Mouse (Mus musculus): ENCODE results near the gene Fbxo30.

DNA sequence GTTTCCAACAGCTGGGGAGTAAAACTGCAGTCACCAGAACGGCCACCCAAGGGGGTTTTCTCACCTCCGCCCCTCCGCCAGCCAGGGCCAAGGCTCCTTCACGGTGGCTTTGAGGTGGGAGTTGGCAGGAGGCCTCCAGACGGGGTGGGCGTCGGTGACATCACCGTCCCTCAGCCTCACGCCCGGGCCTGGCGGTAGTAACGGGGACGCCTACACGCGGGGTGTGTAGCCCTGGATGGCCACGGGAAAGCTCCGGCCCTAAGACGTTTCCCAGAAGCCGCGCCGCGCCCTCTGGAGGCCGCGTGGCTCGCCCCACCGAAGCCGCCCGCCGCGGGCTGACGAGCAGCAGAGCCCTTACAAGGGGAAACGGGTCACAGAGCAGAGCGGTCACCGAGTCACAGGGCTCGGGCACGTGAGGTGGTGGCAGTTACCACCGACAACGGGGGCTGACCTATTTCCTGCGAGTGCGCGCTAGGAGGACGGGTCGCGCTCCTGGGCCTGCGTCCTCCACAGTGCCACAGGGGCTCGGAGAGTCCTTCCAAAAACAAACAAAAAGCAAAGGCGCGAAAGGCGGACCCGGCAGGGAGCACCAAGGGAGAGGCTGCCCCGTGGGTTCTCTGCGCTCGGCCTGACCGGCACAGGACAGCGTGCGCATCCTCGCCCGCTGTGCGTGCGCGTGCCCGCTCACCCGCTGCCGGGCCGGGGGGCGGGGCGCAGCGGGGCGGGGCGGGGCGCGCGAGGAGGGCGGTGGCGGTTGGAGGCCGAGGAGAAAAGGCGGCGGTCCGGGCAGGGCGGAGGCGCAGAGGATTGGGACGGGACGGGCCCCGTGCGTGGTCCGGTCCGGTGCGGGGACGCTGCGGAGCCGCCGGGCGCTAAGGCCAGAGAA lies at the start of gene Fbxo30:
- TF ChIP-seq CTCF (IDR thresholded peaks at IDR 0.05; ENCODE audit: low read depth) (peak; percentile 61), EP300 (IDR thresholded peaks at IDR 0.05; ENCODE audit: low read depth) (peak; percentile 88)

All from heart, postnatal 0 days (tissue).